Mouse (Mus musculus) spleen, postnatal 4 days (tissue): ENCODE data around the gene Pls1.

Source experiments
- DNase-seq, 2 experiments: peaks; one replicate each; pipeline ENCODE4 v3.0.0; 2022; ENCODE audit warnings: low spot score in 2 of 2

The Pls1 gene

GRCm38 (mm10) chr9:95704078-95704477, 141.0 kb downstream of the Pls1 start:
- DNase-seq: no peak
